Mouse (Mus musculus) embryonic facial prominence, embryonic 12.5 days (tissue): ENCODE measurements at regions not wholly inside any gene's neighbourhood (a gene's known extent, or its start where the extent isn't known, plus 50 kb on each side); places are given as distances from the start of the nearest gene placed in this dataset.

Source experiments
- ATAC-seq: fragments of 200-750 bp; cut with Nextera tagmentation; 2 replicates; pipeline ENCODE4 v1.8.0; 2017; ENCODE audit not compliant: insufficient number of reproducible peaks, insufficient read depth, low FRiP score, low TSS enrichment
- H3K27ac ChIP-seq: fragments of 300-500 bp; sonication (generic); 2 replicates; pipeline ENCODE4 v1.5.1; 2016; ENCODE audit warnings: mild to moderate bottlenecking
- H3K27me3 ChIP-seq: fragments of 300-500 bp; sonication (generic); 2 replicates; pipeline ENCODE4 v1.6.1; 2016; ENCODE audit warnings: mild to moderate bottlenecking, moderate library complexity
- H3K36me3 ChIP-seq: fragments of 300-500 bp; sonication (generic); 2 replicates; pipeline ENCODE4 v1.6.1; 2016; ENCODE audit warnings: mild to moderate bottlenecking
- H3K4me1 ChIP-seq: fragments of 300-500 bp; sonication (generic); 2 replicates; pipeline ENCODE4 v1.6.1; 2016
- H3K4me2 ChIP-seq: fragments of 300-500 bp; sonication (generic); replicated peaks from 2 replicates; pipeline ENCODE4 v1.6.1; 2016; ENCODE audit warnings: mild to moderate bottlenecking, moderate library complexity
- H3K4me3 ChIP-seq: fragments of 300-500 bp; sonication (generic); 2 replicates; pipeline ENCODE4 v1.5.1; 2016; ENCODE audit warnings: mild to moderate bottlenecking
- H3K9ac ChIP-seq: fragments of 300-500 bp; sonication (generic); 2 replicates; pipeline ENCODE4 v1.6.1; 2016; ENCODE audit warnings: mild to moderate bottlenecking, moderate library complexity
- H3K9me3 ChIP-seq: fragments of 300-500 bp; sonication (generic); 2 replicates; pipeline ENCODE4 v1.6.1; 2016; ENCODE audit warnings: mild to moderate bottlenecking, moderate library complexity
- WGBS: fragments of 180-500 bp; shearing (Covaris S2); methylation state at CpG from one replicate; pipeline ENCODE4 v1.1.7; 2016; 5-methylcytosine and 5-hydroxymethylcytosine counted together

DNA sequence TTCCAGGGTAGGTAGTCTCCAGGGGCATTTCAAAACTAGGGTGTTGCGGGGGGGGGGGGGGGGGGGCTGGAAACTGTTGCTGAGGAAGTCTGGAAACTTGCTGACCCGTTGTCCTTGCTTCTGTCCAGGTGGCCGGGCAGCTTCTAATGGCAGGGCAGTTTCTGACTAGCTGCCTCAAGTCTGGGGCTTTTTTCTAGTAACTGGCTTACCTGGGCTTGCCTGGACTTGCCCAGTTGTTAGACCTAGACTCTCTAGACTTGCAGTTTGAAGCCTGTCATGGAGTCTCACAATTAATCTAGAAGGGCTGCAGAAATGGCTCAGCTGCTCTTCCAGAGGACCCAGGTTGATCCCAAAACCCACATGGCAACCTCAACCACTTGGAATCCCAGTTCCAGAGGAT, 220.7 kb downstream of the Fam43a start:
- H3K27ac ChIP-seq = no peak overlapping the region
- no peak for ATAC-seq
- H3K9me3 ChIP-seq = no peaks in the 10 kb centered on the region
- no peak overlapping the region for H3K4me3 ChIP-seq
- no peaks in the 10 kb centered on the region for H3K36me3 ChIP-seq
- H3K9ac ChIP-seq = no peak overlapping the region
- WGBS = 81% methylated on average over 3 of the region's 3 CpGs
- peaks cover 26% of the 10 kb centered on the region for H3K4me1 ChIP-seq
- H3K27me3 ChIP-seq = no peaks in the 10 kb centered on the region
- no peak overlapping the region for H3K4me2 ChIP-seq

DNA sequence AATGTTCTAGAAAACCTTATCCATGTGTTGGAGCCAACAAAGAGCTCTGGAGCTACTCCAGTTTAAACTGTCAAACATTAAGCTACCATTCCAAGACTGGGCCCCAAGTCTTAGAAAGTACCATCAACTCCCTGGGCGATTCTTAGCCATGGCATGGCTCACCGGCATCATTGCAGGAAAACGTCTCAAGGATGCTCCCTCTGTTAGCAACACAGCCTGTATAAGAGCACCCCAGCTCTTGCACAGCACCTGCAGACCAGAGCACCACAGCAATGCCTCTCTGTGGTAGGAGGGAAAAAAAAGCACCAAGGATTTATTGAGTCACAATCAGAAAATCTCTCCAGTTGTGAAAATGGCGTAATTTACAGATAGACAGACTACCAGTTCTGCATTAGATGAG, 221.2 kb downstream of the Fam43a start:
- Histone ChIP-seq H3K27me3 (no peaks in the 10 kb centered on the region), H3K4me3 (no peak overlapping the region), H3K4me1 (peaks cover 26% of the 10 kb centered on the region), H3K4me2 (no peak overlapping the region), H3K27ac (0 out of 2 replicates have a peak overlapping the region, but pooled peaks have one; percentile 70), H3K9me3 (no peaks in the 10 kb centered on the region), H3K9ac (no peak overlapping the region), H3K36me3 (no peaks in the 10 kb centered on the region)
- WGBS = 69% methylated on average over 4 of the region's 4 CpGs
- ATAC-seq = no peak

DNA sequence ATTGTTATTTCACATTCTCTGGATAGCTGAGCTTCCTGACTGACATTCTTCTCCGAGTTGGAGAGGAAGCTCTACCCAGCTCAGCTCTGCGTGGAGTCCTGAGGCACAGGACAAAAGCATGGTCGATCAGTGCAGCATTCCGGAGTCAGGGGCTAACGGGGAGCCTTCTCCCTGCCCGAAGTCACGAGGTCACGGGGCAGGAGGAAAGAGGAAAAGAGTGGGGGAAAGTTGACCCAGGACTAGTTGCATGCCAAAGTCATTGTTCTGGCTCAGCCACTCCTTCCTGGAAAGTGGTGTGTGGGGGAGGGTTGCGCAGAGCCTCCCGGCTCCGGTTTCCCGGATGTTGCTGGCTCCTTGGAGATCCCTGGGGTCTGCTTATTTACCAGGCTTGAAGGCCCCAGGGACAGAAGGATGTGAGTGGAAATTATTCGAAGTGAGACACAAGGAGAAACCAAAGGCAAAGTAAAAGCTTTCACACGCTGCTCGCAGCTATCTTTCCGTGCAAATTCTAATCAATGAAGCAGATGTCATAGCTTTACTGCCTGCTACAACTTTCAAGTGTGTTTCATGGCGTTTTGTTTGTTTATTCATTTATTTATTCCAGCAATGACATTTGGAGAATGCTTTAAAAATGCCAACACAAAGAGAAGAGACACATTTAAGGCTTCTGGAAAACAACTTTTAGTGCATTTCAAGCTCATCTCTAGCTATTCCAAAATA, 221.8 kb downstream of the Fam43a start:
- H3K4me2 ChIP-seq = peak overlapping the region; percentile 44
- ATAC-seq = peak; percentile 71
- peaks cover 26% of the 10 kb centered on the region for H3K4me1 ChIP-seq
- H3K27me3 ChIP-seq = no peaks in the 10 kb centered on the region
- H3K27ac ChIP-seq = peak overlapping the region; percentile 70
- peak overlapping the region; percentile 22; the same call in 1 of the 2 replicates for H3K4me3 ChIP-seq
- no peaks in the 10 kb centered on the region for H3K36me3 ChIP-seq
- peak overlapping the region; percentile 19; the same call in 1 of the 2 replicates for H3K9ac ChIP-seq
- no peaks in the 10 kb centered on the region for H3K9me3 ChIP-seq
- WGBS = 5% methylated on average over 17 of the region's 17 CpGs

DNA sequence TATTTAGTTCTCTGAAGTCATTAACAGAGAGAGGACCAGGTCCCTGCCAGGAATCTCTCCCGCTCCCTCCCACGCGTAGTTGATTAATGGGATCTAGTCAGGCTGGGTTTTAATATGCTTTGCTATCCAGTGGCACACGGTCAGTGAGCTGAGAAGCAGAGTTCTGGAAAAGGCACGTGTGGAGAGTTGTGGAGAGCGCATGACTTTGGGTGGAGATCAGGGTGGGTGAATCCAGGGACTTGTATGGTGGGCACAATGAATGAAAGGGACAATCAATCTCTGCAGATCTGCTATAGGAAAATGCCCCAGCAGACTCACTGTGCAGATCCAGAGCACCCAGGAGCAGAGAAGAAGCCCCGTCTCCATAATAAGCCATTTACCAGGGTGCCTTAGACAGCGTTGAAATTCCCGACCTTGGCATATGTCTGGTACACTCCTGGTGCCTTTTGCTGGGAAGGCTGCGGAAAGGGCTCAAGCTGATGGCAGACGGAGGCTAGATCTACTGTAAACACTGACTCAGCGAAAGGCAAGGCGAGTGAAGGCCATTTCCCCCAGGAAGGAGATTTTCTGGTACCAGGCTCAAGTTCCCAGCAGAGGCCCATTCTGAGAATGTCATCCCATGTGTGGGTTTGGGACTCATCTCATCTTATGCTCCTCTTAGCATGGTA, 222.5 kb downstream of the Fam43a start:
- peaks cover 26% of the 10 kb centered on the region for H3K4me1 ChIP-seq
- 67% methylated on average over 13 of the region's 13 CpGs for WGBS
- H3K27me3 ChIP-seq = no peaks in the 10 kb centered on the region
- no peak overlapping the region for H3K4me3 ChIP-seq
- ATAC-seq = no peak
- H3K9me3 ChIP-seq = no peaks in the 10 kb centered on the region
- no peak overlapping the region for H3K4me2 ChIP-seq
- no peaks in the 10 kb centered on the region for H3K36me3 ChIP-seq
- H3K27ac ChIP-seq = no peak overlapping the region
- no peak overlapping the region for H3K9ac ChIP-seq

DNA sequence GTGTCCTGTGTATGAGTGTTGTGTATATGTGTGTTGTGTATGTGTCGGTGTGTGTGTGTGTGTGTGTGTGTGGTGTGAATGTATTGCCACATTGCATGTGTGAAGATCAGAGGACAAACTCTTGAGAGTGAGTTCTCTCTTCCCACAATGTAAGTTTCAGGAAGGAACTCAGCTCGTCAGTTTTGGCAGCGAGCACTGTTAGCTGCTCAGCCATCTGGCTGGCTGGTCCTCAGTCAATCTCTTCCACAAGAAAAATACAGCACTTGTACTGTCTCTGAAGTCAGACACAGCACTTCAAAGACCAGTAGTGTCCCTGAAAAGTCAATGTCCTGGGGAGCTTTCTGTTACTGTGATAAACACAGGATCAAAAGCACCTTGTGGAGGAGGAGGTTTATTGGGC, 226.6 kb downstream of the Fam43a start:
- H3K4me2 ChIP-seq = no peak overlapping the region
- H3K9ac ChIP-seq = no peak overlapping the region
- no peaks in the 10 kb centered on the region for H3K36me3 ChIP-seq
- no peak overlapping the region for H3K4me3 ChIP-seq
- WGBS = 63% methylated on average over 3 of the region's 3 CpGs
- H3K9me3 ChIP-seq = no peaks in the 10 kb centered on the region
- H3K27ac ChIP-seq = no peak overlapping the region
- no peak for ATAC-seq
- H3K27me3 ChIP-seq = no peaks in the 10 kb centered on the region
- H3K4me1 ChIP-seq = peaks cover 12% of the 10 kb centered on the region

DNA sequence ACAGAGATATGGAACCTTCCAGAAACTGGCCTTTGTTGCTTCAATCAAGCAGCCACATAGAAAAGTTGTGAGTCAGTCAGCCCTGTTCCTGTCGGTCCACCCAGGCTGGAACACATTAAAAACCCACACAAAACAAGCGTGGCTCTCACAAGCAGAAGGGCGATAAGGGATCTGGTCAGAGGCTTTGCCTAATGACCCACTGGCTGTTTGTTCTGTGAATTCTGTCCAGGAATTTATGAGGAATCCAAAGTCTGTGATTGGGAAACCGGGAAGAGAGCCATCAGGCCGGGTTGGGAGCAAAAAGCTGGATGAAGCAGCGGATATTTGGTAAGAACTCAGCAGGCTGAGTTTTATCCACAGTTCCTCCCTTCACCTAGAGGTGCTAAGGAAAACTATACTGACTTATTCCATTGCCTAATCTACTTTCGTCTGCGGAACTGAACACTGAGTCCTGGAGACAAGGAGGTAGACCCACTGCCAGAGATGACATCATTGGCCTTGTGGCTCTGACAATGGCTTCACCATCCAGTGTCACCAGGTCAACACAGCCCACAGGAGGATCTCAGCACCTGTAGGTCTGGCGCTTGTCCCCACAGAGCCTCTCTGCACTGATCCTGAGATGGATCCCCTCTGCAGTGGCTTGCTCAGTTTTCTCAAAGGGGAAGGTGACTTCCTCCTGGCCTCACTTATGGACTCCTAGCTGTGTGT, 228.5 kb downstream of the Fam43a start:
- H3K36me3 ChIP-seq = no peaks in the 10 kb centered on the region
- WGBS = 81% methylated on average over 9 of the region's 9 CpGs
- no peak overlapping the region for H3K4me3 ChIP-seq
- no peaks in the 10 kb centered on the region for H3K9me3 ChIP-seq
- no peak overlapping the region for H3K4me2 ChIP-seq
- no peak for ATAC-seq
- no peaks in the 10 kb centered on the region for H3K4me1 ChIP-seq
- H3K27me3 ChIP-seq = no peaks in the 10 kb centered on the region
- no peak overlapping the region for H3K27ac ChIP-seq
- H3K9ac ChIP-seq = no peak overlapping the region

DNA sequence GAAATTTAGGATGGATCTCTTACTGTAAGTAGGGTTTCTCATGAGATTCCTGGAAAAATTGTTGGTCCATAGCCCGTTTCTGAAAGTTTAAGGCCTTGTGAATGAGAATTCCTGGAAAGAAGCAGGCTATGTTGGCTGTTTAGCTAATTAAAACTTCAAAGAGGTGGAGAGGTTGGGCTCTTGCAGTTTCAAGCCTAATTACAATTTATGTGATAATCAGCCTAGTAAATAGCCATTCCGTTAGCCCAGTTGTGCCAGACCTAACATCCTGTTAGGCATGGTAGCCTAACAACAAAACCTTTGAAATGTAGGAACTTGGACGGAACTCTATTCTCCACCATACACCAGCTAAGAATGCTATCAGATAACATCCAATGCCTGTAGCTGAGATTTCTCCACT, 235.0 kb downstream of the Fam43a start:
- 65% methylated on average over 3 of the region's 3 CpGs for WGBS
- no peak overlapping the region for H3K27ac ChIP-seq
- no peak for ATAC-seq

DNA sequence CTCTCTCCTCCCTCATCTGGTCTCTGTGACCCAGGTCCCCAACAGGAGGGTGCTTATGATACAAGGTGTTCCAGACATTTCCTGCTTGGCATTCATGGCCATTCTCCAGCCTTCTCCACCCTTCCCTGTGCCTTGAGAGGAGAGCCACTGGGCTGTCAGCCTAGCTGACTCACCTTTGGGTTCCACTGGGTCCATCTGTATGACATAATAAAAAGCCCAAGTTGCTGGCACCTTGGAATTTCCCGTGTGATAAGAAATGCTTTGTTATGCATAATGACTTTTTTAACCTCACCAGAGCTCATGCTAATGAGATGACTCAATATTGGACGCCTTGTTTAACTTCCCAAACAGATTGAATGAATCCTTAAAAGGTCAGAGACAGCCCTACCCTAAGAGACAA, 236.2 kb downstream of the Fam43a start:
- H3K4me2 ChIP-seq = no peak overlapping the region
- ATAC-seq = no peak
- H3K4me1 ChIP-seq = peaks cover 3% of the 10 kb centered on the region; the same call in 1 of the 2 replicates
- H3K9ac ChIP-seq = no peak overlapping the region
- H3K9me3 ChIP-seq = peaks cover 4% of the 10 kb centered on the region; the same call in 1 of the 2 replicates
- H3K36me3 ChIP-seq = no peaks in the 10 kb centered on the region
- WGBS = 67% methylated on average over 2 of the region's 2 CpGs
- no peaks in the 10 kb centered on the region for H3K27me3 ChIP-seq
- no peak overlapping the region for H3K4me3 ChIP-seq
- H3K27ac ChIP-seq = no peak overlapping the region

More for the DNA sequence above, 235.0 kb downstream of the Fam43a start:
- H3K9ac ChIP-seq = no peak overlapping the region
- no peak overlapping the region for H3K4me3 ChIP-seq
- no peaks in the 10 kb centered on the region for H3K9me3 ChIP-seq
- no peak overlapping the region for H3K4me2 ChIP-seq
- peaks cover 3% of the 10 kb centered on the region; the same call in 1 of the 2 replicates for H3K4me1 ChIP-seq
- H3K27me3 ChIP-seq = no peaks in the 10 kb centered on the region
- H3K36me3 ChIP-seq = no peaks in the 10 kb centered on the region

DNA sequence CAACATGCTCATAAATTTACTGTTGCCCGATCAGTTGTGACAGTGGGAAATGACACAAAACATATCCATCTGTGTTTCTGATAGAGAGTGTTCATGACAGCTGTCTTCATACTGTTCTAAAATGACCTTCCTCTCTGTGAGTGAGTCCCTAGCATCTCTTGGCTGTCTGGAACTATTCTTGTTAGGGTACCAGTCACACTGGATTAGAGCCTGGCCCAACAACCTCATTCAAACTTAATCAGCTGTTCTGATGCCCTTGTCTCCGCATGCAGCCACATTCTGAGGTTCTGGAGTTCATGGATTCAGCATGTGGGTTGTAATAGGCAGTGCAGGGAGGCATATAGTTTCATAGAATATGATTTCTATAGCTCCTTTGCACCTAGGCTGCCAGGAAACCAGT, 238.4 kb downstream of the Xxylt1 start:
- Histone ChIP-seq H3K27me3 (no peaks in the 10 kb centered on the region), H3K27ac (no peak overlapping the region), H3K4me1 (no peaks in the 10 kb centered on the region), H3K4me2 (no peak overlapping the region), H3K9me3 (peaks cover 4% of the 10 kb centered on the region; the same call in 1 of the 2 replicates), H3K4me3 (no peak overlapping the region), H3K36me3 (no peaks in the 10 kb centered on the region), H3K9ac (no peak overlapping the region)
- ATAC-seq = no peak
- 79% methylated on average over 2 of the region's 2 CpGs for WGBS

DNA sequence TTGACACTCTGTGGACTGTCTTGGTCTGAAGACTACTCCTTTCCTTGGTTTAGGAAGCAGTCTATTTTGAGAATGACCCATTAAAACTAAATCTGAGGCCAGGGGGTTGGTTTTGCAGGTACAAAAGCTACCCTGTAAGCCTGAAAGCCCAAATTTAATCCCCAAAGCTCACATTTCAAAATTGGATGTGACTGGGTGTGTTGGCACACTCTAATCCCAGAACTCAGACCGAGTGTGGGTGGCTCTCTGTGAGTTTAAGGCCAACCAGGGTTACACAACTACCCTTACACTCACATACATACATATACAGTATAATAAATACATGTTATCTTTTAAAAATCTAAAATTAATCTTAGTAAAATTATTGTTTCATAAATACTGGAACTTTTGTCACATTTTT, 228.6 kb downstream of the Xxylt1 start:
- H3K4me1 ChIP-seq = no peaks in the 10 kb centered on the region
- WGBS = 58% methylated on average over 1 of the region's 1 CpGs
- ATAC-seq = no peak
- H3K27me3 ChIP-seq = no peaks in the 10 kb centered on the region
- H3K9ac ChIP-seq = no peak overlapping the region
- no peak overlapping the region for H3K4me2 ChIP-seq
- H3K9me3 ChIP-seq = no peaks in the 10 kb centered on the region
- H3K36me3 ChIP-seq = no peaks in the 10 kb centered on the region
- no peak overlapping the region for H3K4me3 ChIP-seq
- no peak overlapping the region for H3K27ac ChIP-seq

DNA sequence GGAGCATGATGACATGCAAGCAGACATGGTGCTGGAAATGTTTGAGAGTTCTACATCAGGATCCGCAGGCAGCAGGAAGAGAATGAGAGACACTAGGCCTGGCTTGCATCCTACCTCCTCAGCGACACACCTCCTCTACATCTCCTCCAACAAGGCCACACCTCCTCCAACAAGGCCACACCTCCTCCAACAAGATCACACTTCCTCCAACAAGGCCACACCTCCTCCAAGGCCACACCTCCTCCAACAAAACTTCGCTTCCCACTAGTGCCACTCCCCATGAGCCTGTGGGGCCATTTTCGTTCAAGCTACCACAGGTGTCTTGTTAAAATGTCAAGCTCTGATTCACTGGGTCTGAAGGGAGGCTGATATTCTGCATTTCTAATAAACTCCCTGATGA, 226.5 kb downstream of the Xxylt1 start:
- WGBS = 83% methylated on average over 4 of the region's 4 CpGs
- no peak for ATAC-seq
- H3K4me2 ChIP-seq = no peak overlapping the region
- no peaks in the 10 kb centered on the region for H3K9me3 ChIP-seq
- H3K27me3 ChIP-seq = no peaks in the 10 kb centered on the region
- H3K27ac ChIP-seq = no peak overlapping the region
- no peak overlapping the region for H3K4me3 ChIP-seq
- H3K4me1 ChIP-seq = no peaks in the 10 kb centered on the region
- H3K36me3 ChIP-seq = no peaks in the 10 kb centered on the region
- no peak overlapping the region for H3K9ac ChIP-seq

DNA sequence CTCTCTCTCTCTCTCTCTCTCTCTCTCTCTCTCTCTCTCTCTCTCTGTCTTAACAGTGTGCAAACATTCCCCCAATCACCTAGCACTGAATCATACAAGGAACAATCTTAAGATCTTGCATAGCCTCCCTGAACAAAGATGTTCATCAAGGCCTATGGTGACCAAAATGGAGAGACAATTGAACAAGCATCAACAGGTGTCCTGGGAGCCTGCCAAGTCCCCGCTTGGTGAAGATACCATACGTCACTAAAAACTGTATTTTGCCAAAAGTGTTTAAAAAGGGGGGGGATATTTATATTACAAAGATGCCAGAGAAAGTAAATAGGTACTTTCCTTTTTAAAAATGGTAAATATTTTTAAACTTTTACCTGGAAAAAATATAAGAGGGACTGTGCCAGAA, 223.6 kb downstream of the Xxylt1 start:
- no peak overlapping the region for H3K27ac ChIP-seq
- WGBS = 85% methylated on average over 2 of the region's 2 CpGs
- H3K9me3 ChIP-seq = no peaks in the 10 kb centered on the region
- H3K4me3 ChIP-seq = no peak overlapping the region
- no peak overlapping the region for H3K4me2 ChIP-seq
- H3K4me1 ChIP-seq = no peaks in the 10 kb centered on the region
- H3K36me3 ChIP-seq = no peaks in the 10 kb centered on the region
- no peak for ATAC-seq
- H3K9ac ChIP-seq = no peak overlapping the region
- no peaks in the 10 kb centered on the region for H3K27me3 ChIP-seq
